8 mouse cellular contexts compared by ENCODE assay signal in genomic region chr4:139351931-139352711, GRCm38 (mm10). TPM values are rescaled to one million over a fixed set of nuclear protein-coding genes. Genes with fewer than 3 reads are reported as not detected.
DNase-seq lines count a peak whose midpoint lies in the region; ATAC-seq and TF ChIP-seq lines count a peak whose summit lies in the region.

Gene Mrto4, minus strand, starts transcription at chr4:139352576.
Gene Emc1, plus strand, starts transcription at chr4:139352587.
Gene Ubr4, plus strand, starts transcription at chr4:139352609.

- no peaks in the 10 kb centered on the region for H3K9me3 ChIP-seq in ES-Bruce4 (replicated peaks; ENCODE audit: control insufficient read depth, insufficient read depth, low read length, poor library complexity, severe bottlenecking)
- no peaks in the 10 kb centered on the region for H3K9me3 ChIP-seq in forebrain, embryonic 13.5 days (replicated peaks)
- no peaks in the 10 kb centered on the region for H3K9me3 ChIP-seq in heart, postnatal 0 days (replicated peaks; ENCODE audit: control insufficient read depth, low read length)
- no peaks in the 10 kb centered on the region for H3K9me3 ChIP-seq in liver, embryonic 15.5 days (replicated peaks)
- no peaks in the 10 kb centered on the region for H3K9me3 ChIP-seq in neural tube, embryonic 11.5 days (ENCODE audit: control insufficient read depth, low read length)
- no peaks in the 10 kb centered on the region for H3K9me3 ChIP-seq in stomach, embryonic 16.5 days (replicated peaks; ENCODE audit: control insufficient read depth, low read length)

- H3K4me2 ChIP-seq in forebrain, embryonic 13.5 days = peak within 1 kb of the TSS; percentile 97
- peak within 1 kb of the TSS; percentile 88 for H3K4me2 ChIP-seq in heart, postnatal 0 days (ENCODE audit: low read depth, low read length)
- H3K4me2 ChIP-seq in liver, embryonic 15.5 days = peak within 1 kb of the TSS; percentile 99
- peak within 1 kb of the TSS; percentile 97 for H3K4me2 ChIP-seq in neural tube, embryonic 11.5 days (ENCODE audit: low read depth)
- peak within 1 kb of the TSS; percentile 97 for H3K4me2 ChIP-seq in stomach, embryonic 16.5 days (ENCODE audit: low read depth, low read length)

- no peaks in the 10 kb centered on the region for H3K4me1 ChIP-seq in ES-Bruce4 (ENCODE audit: control insufficient read depth, insufficient read depth, low read length)
- peaks cover 20% of the 10 kb centered on the region for H3K4me1 ChIP-seq in forebrain, embryonic 13.5 days
- H3K4me1 ChIP-seq in heart, postnatal 0 days (ENCODE audit: control insufficient read depth, insufficient read depth) = peaks cover 18% of the 10 kb centered on the region
- peaks cover 41% of the 10 kb centered on the region for H3K4me1 ChIP-seq in liver, embryonic 15.5 days (replicated peaks)
- peaks cover 17% of the 10 kb centered on the region for H3K4me1 ChIP-seq in neural tube, embryonic 11.5 days (ENCODE audit: control insufficient read depth, insufficient read depth, low read length)
- H3K4me1 ChIP-seq in stomach, embryonic 16.5 days (ENCODE audit: control insufficient read depth, insufficient read depth, low read length) = peaks cover 17% of the 10 kb centered on the region

- peak within 1 kb of the TSS; percentile 100 for H3K4me3 ChIP-seq in ES-Bruce4 (ENCODE audit: low read depth, low read length)
- H3K4me3 ChIP-seq in forebrain, embryonic 13.5 days = peak within 1 kb of the TSS; percentile 84
- H3K4me3 ChIP-seq in heart, postnatal 0 days (ENCODE audit: low read depth, low read length) = peak within 1 kb of the TSS; percentile 73
- peak within 1 kb of the TSS; percentile 83 for H3K4me3 ChIP-seq in liver, embryonic 15.5 days (replicated peaks)
- H3K4me3 ChIP-seq in neural tube, embryonic 11.5 days (ENCODE audit: low read depth, low read length) = peak within 1 kb of the TSS; percentile 76
- H3K4me3 ChIP-seq in stomach, embryonic 16.5 days (replicated peaks; ENCODE audit: low read length) = peak within 1 kb of the TSS; percentile 83

- no peak for TF ChIP-seq EP300 in ES-Bruce4 (IDR thresholded peaks at IDR 0.05; ENCODE audit: insufficient read depth, low read depth, low read length)
- TF ChIP-seq EP300 in heart, postnatal 0 days (IDR thresholded peaks at IDR 0.05; ENCODE audit: low read depth) = no peak

- peak; percentile 88 for DNase-seq in heart, postnatal 0 days (ENCODE audit: low spot score)
- peak; percentile 87 to 93 for DNase-seq in kidney, postnatal 4 days
- DNase-seq in neural tube, embryonic 11.5 days (ENCODE audit: low spot score) = peak; percentile 89

- no peak for TF ChIP-seq CTCF in ES-Bruce4 (IDR thresholded peaks at IDR 0.05; ENCODE audit: low read depth, low read length)
- no peak for TF ChIP-seq CTCF in heart, postnatal 0 days (IDR thresholded peaks at IDR 0.05; ENCODE audit: low read depth)

- TF ChIP-seq POLR2A in ES-Bruce4 (IDR thresholded peaks at IDR 0.05; ENCODE audit: insufficient read depth, low read length) = no peak

- H3K27me3 ChIP-seq in ES-Bruce4 (ENCODE audit: control insufficient read depth, insufficient read depth, low read length, poor library complexity, severe bottlenecking) = no peaks in the 10 kb centered on the region
- no peaks in the 10 kb centered on the region for H3K27me3 ChIP-seq in forebrain, embryonic 13.5 days
- no peaks in the 10 kb centered on the region for H3K27me3 ChIP-seq in heart, postnatal 0 days (ENCODE audit: control insufficient read depth, insufficient read depth, low read length)
- H3K27me3 ChIP-seq in liver, embryonic 15.5 days = no peaks in the 10 kb centered on the region
- H3K27me3 ChIP-seq in neural tube, embryonic 11.5 days (ENCODE audit: control insufficient read depth, insufficient read depth, low read length) = no peaks in the 10 kb centered on the region
- H3K27me3 ChIP-seq in stomach, embryonic 16.5 days (ENCODE audit: control insufficient read depth, insufficient read depth, low read length) = no peaks in the 10 kb centered on the region

- H3K36me3 ChIP-seq in ES-Bruce4 (ENCODE audit: control insufficient read depth, insufficient read depth, low read length, poor library complexity, severe bottlenecking) = peaks cover 19% of the 10 kb centered on the region
- peaks cover 50% of the 10 kb centered on the region for H3K36me3 ChIP-seq in forebrain, embryonic 13.5 days (ENCODE audit: poor library complexity, severe bottlenecking)
- peaks cover 40% of the 10 kb centered on the region for H3K36me3 ChIP-seq in heart, postnatal 0 days (replicated peaks; ENCODE audit: control insufficient read depth, insufficient read depth, low read length)
- H3K36me3 ChIP-seq in liver, embryonic 15.5 days (replicated peaks) = peaks cover 62% of the 10 kb centered on the region
- peaks cover 19% of the 10 kb centered on the region for H3K36me3 ChIP-seq in neural tube, embryonic 11.5 days (ENCODE audit: control insufficient read depth, insufficient read depth, low read length)
- peaks cover 9% of the 10 kb centered on the region; the same call in 1 of the 2 replicates for H3K36me3 ChIP-seq in stomach, embryonic 16.5 days (ENCODE audit: control insufficient read depth, insufficient read depth, low read length)

- WGBS in forebrain, embryonic 13.5 days = under 1% methylated on average over 64 of the region's 64 CpGs
- under 1% methylated on average over 60 of the region's 64 CpGs for WGBS in heart, postnatal 0 days
- WGBS in liver, embryonic 15.5 days (ENCODE audit: insufficient replicate concordance) = under 1% methylated on average over 64 of the region's 64 CpGs
- WGBS in neural tube, embryonic 11.5 days = under 1% methylated on average over 61 of the region's 64 CpGs
- under 1% methylated on average over 62 of the region's 64 CpGs for WGBS in stomach, embryonic 16.5 days

- ATAC-seq in cerebellum, adult (ENCODE audit: insufficient number of reproducible peaks, low FRiP score, low TSS enrichment) = peak; percentile 89
- peak; percentile 96 for ATAC-seq in forebrain, embryonic 13.5 days
- ATAC-seq in heart, postnatal 0 days (ENCODE audit: insufficient read depth, low read depth) = peak; percentile 93
- ATAC-seq in liver, embryonic 15.5 days (ENCODE audit: insufficient read depth) = peak; percentile 92
- peak; percentile 92 for ATAC-seq in neural tube, embryonic 11.5 days (ENCODE audit: insufficient read depth, low FRiP score, low TSS enrichment)
- peak; percentile 95 for ATAC-seq in stomach, embryonic 16.5 days (ENCODE audit: insufficient read depth, low FRiP score)

- peak within 1 kb of the TSS; percentile 88 for H3K9ac ChIP-seq in ES-Bruce4 (ENCODE audit: low read depth, poor library complexity, severe bottlenecking)
- peak within 1 kb of the TSS; percentile 91 for H3K9ac ChIP-seq in forebrain, embryonic 13.5 days
- peak within 1 kb of the TSS; percentile 83 for H3K9ac ChIP-seq in heart, postnatal 0 days (replicated peaks; ENCODE audit: low read depth, low read length)
- H3K9ac ChIP-seq in liver, embryonic 15.5 days = peak within 1 kb of the TSS; percentile 84
- H3K9ac ChIP-seq in neural tube, embryonic 11.5 days (ENCODE audit: low read length) = peak within 1 kb of the TSS; percentile 92
- H3K9ac ChIP-seq in stomach, embryonic 16.5 days (ENCODE audit: low read length) = peak within 1 kb of the TSS; percentile 87

- 0 out of 2 replicates have a peak within 1 kb of the TSS, but pooled peaks have one; percentile 29 for H3K27ac ChIP-seq in ES-Bruce4 (ENCODE audit: insufficient read depth, low read length)
- peak within 1 kb of the TSS; percentile 95 for H3K27ac ChIP-seq in forebrain, embryonic 13.5 days
- H3K27ac ChIP-seq in heart, postnatal 0 days (ENCODE audit: low read depth) = peak within 1 kb of the TSS; percentile 96
- peak within 1 kb of the TSS; percentile 95 for H3K27ac ChIP-seq in liver, embryonic 15.5 days (replicated peaks)
- peak within 1 kb of the TSS; percentile 97 for H3K27ac ChIP-seq in neural tube, embryonic 11.5 days (ENCODE audit: low read depth, low read length)
- peak within 1 kb of the TSS; percentile 93 for H3K27ac ChIP-seq in stomach, embryonic 16.5 days (ENCODE audit: low read length)

RNA-seq across cellular contexts. Expression of gene Mrto4, which starts in this region (rescaled TPM):
- polyA plus RNA-seq in ES-Bruce4 (2011; ENCODE audit: insufficient read depth, insufficient read length, low read depth, missing spikeins) = 112 and 122 TPM in 2 replicates
- 119 and 134 TPM in 2 replicates for polyA plus RNA-seq in forebrain, embryonic 13.5 days (2015; fragmentation: Nextera tagmentation; extraction: Ambion mirVana)
- 31.3 and 43.4 TPM in 2 replicates for total RNA-seq in heart, postnatal 0 days (2014; rRNA removed; ENCODE audit: low replicate concordance)
- polyA plus RNA-seq in heart, postnatal 0 days (2015; fragmentation: Nextera tagmentation; extraction: Ambion mirVana) = 41.5 and 45.1 TPM in 2 replicates
- 78.7 and 83.7 TPM in 2 replicates for polyA plus RNA-seq in liver, embryonic 15.5 days (2015; fragmentation: Nextera tagmentation; extraction: Ambion mirVana)
- polyA plus RNA-seq in neural tube, embryonic 11.5 days (2014; fragmentation: Nextera tagmentation; extraction: Ambion mirVana) = 125 and 128 TPM in 2 replicates
- 81.4 and 87.1 TPM in 2 replicates for polyA plus RNA-seq in stomach, embryonic 16.5 days (2015; fragmentation: Nextera tagmentation; extraction: Ambion mirVana)

RNA-seq across cellular contexts. Expression of gene Emc1, which starts in this region (rescaled TPM):
- polyA plus RNA-seq in ES-Bruce4 (2011; ENCODE audit: insufficient read depth, insufficient read length, low read depth, missing spikeins) = 37.3 and 43.1 TPM in 2 replicates
- 29.3 and 31.5 TPM in 2 replicates for polyA plus RNA-seq in forebrain, embryonic 13.5 days (2015; fragmentation: Nextera tagmentation; extraction: Ambion mirVana)
- total RNA-seq in heart, postnatal 0 days (2014; rRNA removed; ENCODE audit: low replicate concordance) = 41.5 and 48.4 TPM in 2 replicates
- 24.0 and 25.3 TPM in 2 replicates for polyA plus RNA-seq in heart, postnatal 0 days (2015; fragmentation: Nextera tagmentation; extraction: Ambion mirVana)
- polyA plus RNA-seq in liver, embryonic 15.5 days (2015; fragmentation: Nextera tagmentation; extraction: Ambion mirVana) = 13.5 and 13.9 TPM in 2 replicates
- polyA plus RNA-seq in neural tube, embryonic 11.5 days (2014; fragmentation: Nextera tagmentation; extraction: Ambion mirVana) = 24.3 and 26.0 TPM in 2 replicates
- polyA plus RNA-seq in stomach, embryonic 16.5 days (2015; fragmentation: Nextera tagmentation; extraction: Ambion mirVana) = 24.8 and 25.5 TPM in 2 replicates

RNA-seq across cellular contexts. Expression of gene Ubr4, which starts in this region (rescaled TPM):
- polyA plus RNA-seq in ES-Bruce4 (2011; ENCODE audit: insufficient read depth, insufficient read length, low read depth, missing spikeins) = 141 and 159 TPM in 2 replicates
- polyA plus RNA-seq in forebrain, embryonic 13.5 days (2015; fragmentation: Nextera tagmentation; extraction: Ambion mirVana) = 69.9 and 71.2 TPM in 2 replicates
- total RNA-seq in heart, postnatal 0 days (2014; rRNA removed; ENCODE audit: low replicate concordance) = 80.6 and 120 TPM in 2 replicates
- 34.5 and 41.0 TPM in 2 replicates for polyA plus RNA-seq in heart, postnatal 0 days (2015; fragmentation: Nextera tagmentation; extraction: Ambion mirVana)
- polyA plus RNA-seq in liver, embryonic 15.5 days (2015; fragmentation: Nextera tagmentation; extraction: Ambion mirVana) = 39.5 and 49.1 TPM in 2 replicates
- polyA plus RNA-seq in neural tube, embryonic 11.5 days (2014; fragmentation: Nextera tagmentation; extraction: Ambion mirVana) = 84.7 and 92.1 TPM in 2 replicates
- 56.9 and 59.9 TPM in 2 replicates for polyA plus RNA-seq in stomach, embryonic 16.5 days (2015; fragmentation: Nextera tagmentation; extraction: Ambion mirVana)

Comparison
In these comparisons a context has a peak if more than half of its experiments do, and no peak if none do; other contexts are left out.
1. Peak in every context shown above with its lines: DNase-seq, ATAC-seq, H3K4me3 ChIP-seq and H3K27ac ChIP-seq.
2. H3K27ac ChIP-seq: peak in every context shown above with its lines; median percentile 97 in neural tube, embryonic 11.5 days; 96 in heart, postnatal 0 days; 95 in forebrain, embryonic 13.5 days; 95 in liver, embryonic 15.5 days; 93 in stomach, embryonic 16.5 days; 29 in ES-Bruce4.